Mouse (Mus musculus) hindbrain, postnatal 0 days (tissue): ENCODE data around the gene Snd1. TPM values are rescaled to one million over a fixed set of nuclear protein-coding genes. Genes with fewer than 3 reads are reported as not detected.

Experiments
- ATAC-seq: fragments of 200-750 bp; cut with Nextera tagmentation; 2 replicates; pipeline ENCODE4 v1.8.0; 2017; ENCODE audit warnings: mild to moderate bottlenecking, moderate TSS enrichment, moderate library complexity
- DNase-seq: peaks from one replicate; pipeline ENCODE4 v3.0.0-alpha.2; 2015; ENCODE audit warnings: low spot score
- H3K27ac ChIP-seq: fragments of 300-500 bp; sonication (generic); 2 replicates; pipeline ENCODE4 v1.5.1; 2014; ENCODE audit warnings: mild to moderate bottlenecking
- H3K27me3 ChIP-seq: fragments of 300-500 bp; sonication (generic); 2 replicates; pipeline ENCODE4 v1.6.1; 2014; ENCODE audit warnings: low read length, mixed read lengths; ENCODE audit not compliant: insufficient read depth
- H3K36me3 ChIP-seq: fragments of 300-500 bp; sonication (generic); 2 replicates; pipeline ENCODE4 v1.6.1; 2014; ENCODE audit warnings: low read length, mixed read lengths; ENCODE audit not compliant: insufficient read depth
- H3K4me1 ChIP-seq: fragments of 300-500 bp; sonication (generic); 2 replicates; pipeline ENCODE4 v1.6.1; 2014; ENCODE audit warnings: antibody characterized with exemption, low read length, mixed read lengths; ENCODE audit not compliant: insufficient read depth
- H3K4me2 ChIP-seq: fragments of 300-500 bp; sonication (generic); 2 replicates; pipeline ENCODE4 v1.6.1; 2014; ENCODE audit warnings: low read depth, mild to moderate bottlenecking, low read length, moderate library complexity, mixed read lengths
- H3K4me3 ChIP-seq: fragments of 300-500 bp; sonication (generic); 2 replicates; pipeline ENCODE4 v1.5.1; 2014; ENCODE audit warnings: low read length
- H3K9ac ChIP-seq: fragments of 300-500 bp; sonication (generic); replicated peaks from 2 replicates; pipeline ENCODE4 v1.6.1; 2014; ENCODE audit warnings: mild to moderate bottlenecking, low read length, moderate library complexity, mixed read lengths
- H3K9me3 ChIP-seq: fragments of 300-500 bp; sonication (generic); 2 replicates; pipeline ENCODE4 v1.6.1; 2016; ENCODE audit warnings: low read length, mixed read lengths
- CTCF ChIP-seq: IDR thresholded peaks from 2 replicates; pipeline ENCODE4 v1.5.1; 2016; ENCODE audit warnings: antibody characterized with exemption, control low read depth, low read depth
- WGBS: fragments of 180-500 bp; shearing (Covaris S2); extraction: QIAGEN DNeasy Blood & Tissue Kit; methylation state at CpG from one replicate; pipeline ENCODE4 v1.1.7; 2014; 5-methylcytosine and 5-hydroxymethylcytosine counted together
- polyA plus RNA-seq: library from polyadenylated mRNA; unstranded; fragments of >200 nt; fragmentation: Nextera tagmentation; extraction: Ambion mirVana; gene quantifications from 2 replicates; pipeline ENCODE4 v1.2.1, GENCODE M21; 2015
- total RNA-seq: library from RNA; depleted of rRNA; stranded (reverse); fragments of >200 nt; gene quantifications from 2 replicates; pipeline ENCODE4 v1.2.3, GENCODE M21; 2014

Gene Snd1
- total and polyA plus RNA-seq, 2 experiments from 2014 or later = 67.6 to 85.5 TPM

GRCm38 (mm10) chr6:28567978-28568377, 93.0 kb downstream of the Snd1 start:
- Histone ChIP-seq H3K27ac (no peak overlapping the region), H3K27me3 (no peaks in the 10 kb centered on the region), H3K4me3 (no peak overlapping the region), H3K4me1 (peaks cover 4% of the 10 kb centered on the region; the same call in 1 of the 2 replicates), H3K9me3 (no peaks in the 10 kb centered on the region), H3K36me3 (no peaks in the 10 kb centered on the region), H3K9ac (no peak overlapping the region), H3K4me2 (no peak overlapping the region)
- no peak for TF ChIP-seq CTCF
- ATAC-seq = no peak
- WGBS = 73% methylated on average over 6 of the region's 6 CpGs
- DNase-seq = no peak

DNA sequence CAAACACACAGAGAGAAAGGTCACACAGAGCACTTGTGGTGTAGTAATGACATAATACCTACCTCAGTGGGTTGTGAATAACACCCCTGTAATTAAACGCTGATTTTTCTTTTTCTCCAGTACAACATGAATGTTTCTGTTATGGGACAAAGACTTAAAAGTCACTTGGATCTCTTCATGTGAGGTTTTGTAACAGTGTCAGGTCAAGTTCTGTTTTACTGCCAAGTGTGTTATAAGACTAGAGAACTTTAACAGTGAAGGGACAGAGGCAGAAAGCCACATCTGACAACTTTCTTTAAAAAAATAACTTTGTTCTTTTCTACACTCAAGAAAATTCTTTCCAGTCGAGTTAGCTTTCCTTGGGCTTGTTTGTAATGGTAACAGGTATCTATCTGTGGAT, 97.0 kb downstream of the Snd1 start:
- H3K9me3 ChIP-seq = no peaks in the 10 kb centered on the region
- WGBS = 85% methylated on average over 2 of the region's 2 CpGs
- no peak overlapping the region for H3K4me3 ChIP-seq
- no peak overlapping the region for H3K9ac ChIP-seq
- H3K27ac ChIP-seq = no peak overlapping the region
- H3K4me2 ChIP-seq = no peak overlapping the region
- H3K27me3 ChIP-seq = no peaks in the 10 kb centered on the region
- peaks cover 12% of the 10 kb centered on the region; the same call in 1 of the 2 replicates for H3K4me1 ChIP-seq
- ATAC-seq (no peak), DNase-seq (no peak)
- TF ChIP-seq CTCF = no peak
- H3K36me3 ChIP-seq = no peaks in the 10 kb centered on the region

DNA sequence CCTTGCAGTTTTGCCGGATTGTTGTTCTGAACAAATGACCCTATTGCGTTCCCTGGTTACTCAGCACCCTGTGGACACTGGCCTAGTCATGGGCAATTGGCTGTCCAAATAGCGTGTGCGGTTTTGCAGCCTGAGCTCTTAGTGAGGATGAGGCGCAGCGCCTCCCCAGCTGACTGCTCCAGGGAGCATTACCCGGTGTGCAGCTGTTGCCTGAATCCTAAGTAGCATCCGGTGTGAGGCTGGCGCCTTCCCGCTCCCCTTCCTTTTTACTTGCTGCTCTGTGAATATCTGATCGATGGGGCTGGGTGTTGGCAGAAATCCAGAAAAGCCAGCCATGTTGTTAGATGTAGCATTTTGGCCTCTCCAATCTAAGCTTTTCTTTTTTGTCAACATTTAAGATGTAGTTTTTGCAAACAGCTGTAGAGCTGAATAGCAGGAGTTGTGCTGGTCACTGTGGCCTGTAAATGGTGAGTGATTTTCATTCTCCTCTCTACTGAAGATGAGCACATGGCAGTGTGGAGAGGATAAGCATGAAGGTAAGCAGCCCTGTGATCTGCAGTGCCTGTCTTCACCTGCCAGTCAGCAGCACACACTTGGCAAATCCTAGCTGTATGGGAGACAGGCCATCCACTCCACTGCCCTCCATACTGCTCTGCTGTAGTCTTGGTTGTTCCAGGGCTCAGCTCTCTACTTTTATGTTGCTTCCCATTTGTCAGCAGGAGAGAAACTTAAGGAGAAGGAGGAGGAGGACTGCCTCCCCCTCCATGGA, 98.2 kb downstream of the Snd1 start:
- Histone ChIP-seq H3K27me3 (no peaks in the 10 kb centered on the region), H3K4me1 (peaks cover 12% of the 10 kb centered on the region; the same call in 1 of the 2 replicates), H3K36me3 (no peaks in the 10 kb centered on the region), H3K9me3 (no peaks in the 10 kb centered on the region), H3K4me3 (no peak overlapping the region), H3K9ac (no peak overlapping the region), H3K4me2 (peak overlapping the region; percentile 24; the same call in 1 of the 2 replicates), H3K27ac (peak overlapping the region; percentile 72)
- DNase-seq (peak; percentile 81), ATAC-seq (peak; percentile 92)
- TF ChIP-seq CTCF = peak; percentile 32
- 14% methylated on average over 11 of the region's 11 CpGs for WGBS

DNA sequence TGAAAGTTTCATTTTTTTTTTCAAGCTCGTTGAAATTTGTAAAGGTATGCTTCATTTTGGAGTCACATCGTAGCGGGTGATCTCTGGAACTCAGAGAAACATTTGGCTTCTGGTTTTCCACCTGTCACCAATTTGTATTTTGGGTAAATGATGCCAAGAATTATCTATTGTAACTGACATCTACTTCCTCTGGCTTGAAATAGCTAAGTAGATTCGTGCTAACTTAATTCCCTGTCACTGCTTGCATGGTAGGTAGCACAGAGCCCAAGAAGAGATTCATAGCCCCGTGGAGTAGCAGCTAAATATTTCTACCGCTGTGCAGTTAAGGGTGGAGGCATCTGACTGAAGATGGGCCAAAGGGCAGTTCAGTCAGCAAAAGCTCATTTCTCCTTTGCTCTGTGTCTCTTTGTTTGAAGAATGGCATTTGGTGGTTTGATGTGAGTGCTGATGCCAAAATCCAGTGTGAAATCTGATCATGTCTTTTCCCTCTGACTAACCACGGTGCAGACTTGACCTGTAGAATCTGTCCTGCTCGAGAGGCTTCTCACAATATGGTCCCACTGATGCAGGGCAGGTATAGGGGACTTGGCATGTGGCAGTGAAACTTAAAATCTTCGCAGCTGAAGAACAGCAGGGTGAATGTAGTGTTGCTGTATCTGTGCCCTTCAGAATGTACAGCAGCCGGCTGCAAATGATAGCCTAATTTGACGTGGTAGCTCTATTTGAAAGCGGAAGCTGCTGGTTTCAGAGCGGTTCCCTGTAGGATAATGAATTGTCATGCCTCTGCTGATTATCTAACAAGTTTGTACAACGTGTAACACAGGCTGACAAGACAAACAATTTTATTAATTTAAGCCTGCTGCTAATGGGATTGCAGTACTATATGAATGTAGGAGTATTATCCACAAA, 101.7 kb downstream of the Snd1 start:
- H3K4me3 ChIP-seq = no peak overlapping the region
- 0 out of 2 replicates have a peak overlapping the region, but pooled peaks have one; percentile 4 for H3K4me2 ChIP-seq
- ATAC-seq (0 out of 2 replicates have a peak, but pooled peaks have one; percentile 8), DNase-seq (peak; percentile 26)
- no peaks in the 10 kb centered on the region for H3K27me3 ChIP-seq
- WGBS = 26% methylated on average over 14 of the region's 14 CpGs
- no peaks in the 10 kb centered on the region for H3K9me3 ChIP-seq
- H3K27ac ChIP-seq = no peak overlapping the region
- no peak overlapping the region for H3K9ac ChIP-seq
- H3K4me1 ChIP-seq = peaks cover 12% of the 10 kb centered on the region; the same call in 1 of the 2 replicates
- H3K36me3 ChIP-seq = no peaks in the 10 kb centered on the region
- TF ChIP-seq CTCF = no peak

- H3K9ac ChIP-seq = no peak overlapping the region
- TF ChIP-seq CTCF = no peak
- DNase-seq (no peak), ATAC-seq (no peak)
- no peak overlapping the region for H3K4me2 ChIP-seq
- H3K27ac ChIP-seq = no peak overlapping the region
- H3K4me3 ChIP-seq = no peak overlapping the region
- no peaks in the 10 kb centered on the region for H3K27me3 ChIP-seq
- no peaks in the 10 kb centered on the region for H3K9me3 ChIP-seq
- WGBS = 95% methylated on average over 3 of the region's 3 CpGs
- no peaks in the 10 kb centered on the region for H3K36me3 ChIP-seq
- H3K4me1 ChIP-seq = no peaks in the 10 kb centered on the region
These were observed 107.9 kb downstream of the Snd1 start for GRCm38 (mm10) chr6:28582847-28583246.

GRCm38 (mm10) chr6:28583399-28583798, 108.5 kb downstream of the Snd1 start:
- no peak for ATAC-seq

More at GRCm38 (mm10) chr6:28583399-28583798, 108.5 kb downstream of the Snd1 start:
- no peak overlapping the region for H3K4me2 ChIP-seq
- H3K27me3 ChIP-seq = no peaks in the 10 kb centered on the region
- no peak for TF ChIP-seq CTCF
- no peak for DNase-seq
- H3K4me1 ChIP-seq = no peaks in the 10 kb centered on the region
- WGBS = 87% methylated on average over 2 of the region's 2 CpGs
- H3K36me3 ChIP-seq = no peaks in the 10 kb centered on the region
- no peak overlapping the region for H3K4me3 ChIP-seq
- no peak overlapping the region for H3K9ac ChIP-seq
- H3K9me3 ChIP-seq = no peaks in the 10 kb centered on the region
- no peak overlapping the region for H3K27ac ChIP-seq
